Mouse (Mus musculus) kidney, postnatal 25 days (tissue): Measurements from ENCODE around the gene Ptpn7.
A peak's percentile ranks its signal among the peaks of the same experiment; 100 is the strongest.

ENCODE experiments used
- DNase-seq, 2 experiments: peaks; one replicate each; pipeline ENCODE4 v3.0.0; 2021; ENCODE audit warnings: mixed read lengths in 2 of 2

Gene Ptpn7

GRCm38 (mm10) chr1:135188197-135188596 is 55.7 kb downstream of the Ptpn7 start:
- DNase-seq: peak in 1 of 2 experiments; percentile 48

- no peak for DNase-seq
These were observed 56.7 kb downstream of the Ptpn7 start for GRCm38 (mm10) chr1:135189186-135189585.

GRCm38 (mm10) chr1:135194335-135194734 is 61.8 kb downstream of the Ptpn7 start:
- DNase-seq: peak in 1 of 2 experiments; percentile 51
